Mouse (Mus musculus) heart, embryonic 16.5 days (tissue): ENCODE results near the gene Mov10l1. TPM values are rescaled to one million over a fixed set of nuclear protein-coding genes. Genes with fewer than 3 reads are reported as not detected.

Source experiments
- ATAC-seq: fragments of 200-750 bp; cut with Nextera tagmentation; replicated peaks from 2 replicates; pipeline ENCODE4 v1.8.0; 2017; ENCODE audit warnings: moderate number of reproducible peaks; ENCODE audit not compliant: insufficient read depth, low FRiP score; ENCODE audit errors: extremely low read depth
- H3K27ac ChIP-seq: fragments of 300-500 bp; sonication (generic); 2 replicates; pipeline ENCODE4 v1.5.1; 2014; ENCODE audit warnings: mild to moderate bottlenecking, low read length, control low read depth, moderate library complexity
- H3K27me3 ChIP-seq: fragments of 300-500 bp; sonication (generic); 2 replicates; pipeline ENCODE4 v1.6.1; 2014; ENCODE audit warnings: low read length, mixed read lengths; ENCODE audit not compliant: control insufficient read depth, insufficient read depth
- H3K36me3 ChIP-seq: fragments of 300-500 bp; sonication (generic); 2 replicates; pipeline ENCODE4 v1.6.1; 2014; ENCODE audit not compliant: control insufficient read depth, insufficient read depth
- H3K4me1 ChIP-seq: fragments of 300-500 bp; sonication (generic); 2 replicates; pipeline ENCODE4 v1.6.1; 2014; ENCODE audit warnings: low read length, mixed read lengths; ENCODE audit not compliant: control insufficient read depth, insufficient read depth
- H3K4me2 ChIP-seq: fragments of 300-500 bp; sonication (generic); 2 replicates; pipeline ENCODE4 v1.6.1; 2014; ENCODE audit warnings: low read depth, mild to moderate bottlenecking, control low read depth, low read length
- H3K4me3 ChIP-seq: fragments of 300-500 bp; sonication (generic); 2 replicates; pipeline ENCODE4 v1.5.1; 2014; ENCODE audit warnings: mild to moderate bottlenecking, control low read depth, low read length
- H3K9ac ChIP-seq: fragments of 300-500 bp; sonication (generic); 2 replicates; pipeline ENCODE4 v1.6.1; 2014; ENCODE audit warnings: low read length, control low read depth
- H3K9me3 ChIP-seq: fragments of 300-500 bp; sonication (generic); replicated peaks from 2 replicates; pipeline ENCODE4 v1.6.1; 2016; ENCODE audit warnings: low read length; ENCODE audit not compliant: control insufficient read depth
- WGBS: fragments of 180-500 bp; shearing (Covaris S2); extraction: QIAGEN DNeasy Blood & Tissue Kit; methylation state at CpG from one replicate; pipeline ENCODE4 v1.1.7; 2014; 5-methylcytosine and 5-hydroxymethylcytosine counted together
- polyA plus RNA-seq: library from polyadenylated mRNA; unstranded; fragments of >200 nt; fragmentation: Nextera tagmentation; extraction: Ambion mirVana; gene quantifications from 2 replicates; pipeline ENCODE4 v1.2.1, GENCODE M21; 2015

The Mov10l1 gene
- polyA plus RNA-seq, 1 experiment from 2014 or later: 77.6 TPM

DNA sequence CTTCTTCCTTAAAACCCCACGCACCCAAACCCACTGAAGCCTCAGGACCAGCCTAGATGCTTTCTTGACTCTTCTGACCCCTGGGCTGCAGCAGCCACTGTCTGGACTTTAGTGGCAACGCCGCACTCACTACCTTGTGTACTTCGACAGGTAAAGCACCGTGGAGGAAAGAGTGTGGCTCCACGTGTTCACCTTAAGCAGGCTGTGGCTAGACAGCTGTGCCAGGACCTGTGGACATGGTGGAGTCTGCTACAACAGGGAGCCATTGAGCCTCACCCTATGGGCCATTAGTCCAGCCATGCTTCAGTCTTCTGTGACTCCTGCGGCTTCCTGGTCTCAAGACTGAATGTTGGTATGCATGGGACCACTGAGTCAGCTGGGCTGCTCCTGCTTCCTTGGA, 72.0 kb downstream of the Mov10l1 start:
- Histone ChIP-seq H3K27me3 (peaks cover 12% of the 10 kb centered on the region), H3K27ac (no peak overlapping the region), H3K36me3 (peaks cover 5% of the 10 kb centered on the region; the same call in 1 of the 2 replicates), H3K9ac (no peak overlapping the region), H3K4me3 (no peak overlapping the region), H3K9me3 (no peaks in the 10 kb centered on the region), H3K4me2 (no peak overlapping the region), H3K4me1 (0 out of 2 replicates have a peak, but pooled peaks cover 7% of the 10 kb centered on the region)
- no peak for ATAC-seq
- 90% methylated on average over 7 of the region's 7 CpGs for WGBS

DNA sequence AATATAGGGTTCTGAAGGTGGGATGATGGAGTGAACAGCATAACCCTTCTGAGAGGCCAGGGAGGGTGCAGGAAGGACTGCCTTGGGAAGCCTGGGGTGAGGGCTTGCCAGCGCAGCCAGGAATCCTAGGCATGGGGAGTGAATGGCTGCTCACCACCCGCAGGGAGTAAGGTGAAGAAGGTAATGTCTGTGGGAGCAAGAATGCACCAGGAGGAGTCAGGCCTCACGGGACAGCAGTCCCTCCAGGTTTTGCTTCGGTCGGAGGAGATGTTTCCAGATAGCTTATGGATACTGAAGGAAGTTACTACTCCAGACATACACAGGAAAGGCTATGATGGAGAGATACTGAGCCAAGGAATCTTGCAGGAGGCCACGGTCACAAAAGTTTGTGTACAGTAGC, 76.0 kb downstream of the Mov10l1 start:
- Histone ChIP-seq H3K4me1 (0 out of 2 replicates have a peak, but pooled peaks cover 7% of the 10 kb centered on the region), H3K4me3 (peak overlapping the region; percentile 68; the same call in 1 of the 2 replicates), H3K4me2 (peak overlapping the region; percentile 87), H3K9ac (peak overlapping the region; percentile 78; the same call in 1 of the 2 replicates), H3K27me3 (peaks cover 26% of the 10 kb centered on the region), H3K27ac (no peak overlapping the region), H3K9me3 (no peaks in the 10 kb centered on the region), H3K36me3 (0 out of 2 replicates have a peak, but pooled peaks cover 2% of the 10 kb centered on the region)
- 26% methylated on average over 6 of the region's 6 CpGs for WGBS
- no peak for ATAC-seq

GRCm38 (mm10) chr15:89059161-89059931, 76.6 kb downstream of the Mov10l1 start, which contains the start of gene Panx2:
Gene Panx2 (plus strand): TSS chr15:89059734.
- 0 out of 2 replicates have a peak, but pooled peaks have one; percentile 30 for ATAC-seq
- peak within 1 kb of the TSS; percentile 78 for H3K9ac ChIP-seq
- WGBS: under 1% methylated on average over 36 of the region's 57 CpGs

DNA sequence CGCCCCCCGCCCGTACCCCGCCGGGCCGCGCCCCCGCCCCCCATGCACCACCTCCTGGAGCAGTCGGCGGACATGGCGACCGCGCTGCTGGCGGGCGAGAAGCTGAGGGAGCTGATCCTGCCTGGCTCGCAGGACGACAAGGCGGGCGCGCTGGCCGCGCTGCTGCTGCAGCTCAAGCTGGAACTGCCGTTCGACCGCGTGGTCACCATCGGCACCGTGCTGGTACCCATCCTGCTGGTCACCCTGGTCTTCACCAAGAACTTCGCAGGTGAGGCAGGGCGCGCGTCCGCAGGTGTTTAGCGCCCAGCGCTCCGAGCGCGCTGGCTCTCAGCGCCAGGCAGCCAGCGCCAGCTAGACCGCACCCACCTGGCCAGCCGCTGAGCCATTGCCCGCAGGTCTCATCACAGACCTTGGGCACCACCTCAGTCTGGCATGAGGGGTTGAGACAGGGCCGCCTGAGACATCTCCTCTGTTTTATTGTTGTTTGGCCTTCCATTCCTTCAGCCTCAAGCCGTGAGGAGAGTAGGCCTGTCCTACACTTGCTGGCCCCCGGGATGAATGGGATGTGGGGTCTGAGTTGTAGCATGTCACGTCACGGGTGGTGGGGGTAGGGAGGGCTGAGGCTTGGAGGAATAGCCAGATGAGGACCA, 77.4 kb downstream of the Mov10l1 start:
- no peak for ATAC-seq
- H3K9me3 ChIP-seq: no peaks in the 10 kb centered on the region
- H3K36me3 ChIP-seq: 0 out of 2 replicates have a peak, but pooled peaks cover under 1% of the 10 kb centered on the region
- H3K9ac ChIP-seq: peak overlapping the region; percentile 78
- no peak overlapping the region; the same call in 1 of the 2 replicates for H3K27ac ChIP-seq
- 4% methylated on average over 47 of the region's 48 CpGs for WGBS
- H3K4me3 ChIP-seq: peak overlapping the region; percentile 68
- H3K27me3 ChIP-seq: peaks cover 26% of the 10 kb centered on the region
- 0 out of 2 replicates have a peak, but pooled peaks cover 7% of the 10 kb centered on the region for H3K4me1 ChIP-seq
- peak overlapping the region; percentile 87 for H3K4me2 ChIP-seq

More at GRCm38 (mm10) chr15:89059161-89059931, 76.6 kb downstream of the Mov10l1 start, which contains the start of gene Panx2:
- Histone ChIP-seq H3K27me3 (peaks cover 26% of the 10 kb centered on the region), H3K36me3 (0 out of 2 replicates have a peak, but pooled peaks cover 2% of the 10 kb centered on the region), H3K4me3 (peak within 1 kb of the TSS; percentile 68), H3K4me2 (peak within 1 kb of the TSS; percentile 87), H3K27ac (no peak within 1 kb of the TSS; the same call in 1 of the 2 replicates), H3K4me1 (0 out of 2 replicates have a peak, but pooled peaks cover 7% of the 10 kb centered on the region), H3K9me3 (no peaks in the 10 kb centered on the region)

- H3K9ac ChIP-seq: no peak overlapping the region
- H3K4me1 ChIP-seq: 0 out of 2 replicates have a peak, but pooled peaks cover 7% of the 10 kb centered on the region
- peak overlapping the region; percentile 87; the same call in 1 of the 2 replicates for H3K4me2 ChIP-seq
- H3K27ac ChIP-seq: no peak overlapping the region
- H3K27me3 ChIP-seq: peaks cover 26% of the 10 kb centered on the region
- WGBS: 87% methylated on average over 12 of the region's 12 CpGs
- no peaks in the 10 kb centered on the region for H3K9me3 ChIP-seq
- ATAC-seq: no peak
- no peak overlapping the region for H3K4me3 ChIP-seq
- H3K36me3 ChIP-seq: no peaks in the 10 kb centered on the region
Observed at GRCm38 (mm10) chr15:89060811-89061460, 78.2 kb downstream of the Mov10l1 start.

DNA sequence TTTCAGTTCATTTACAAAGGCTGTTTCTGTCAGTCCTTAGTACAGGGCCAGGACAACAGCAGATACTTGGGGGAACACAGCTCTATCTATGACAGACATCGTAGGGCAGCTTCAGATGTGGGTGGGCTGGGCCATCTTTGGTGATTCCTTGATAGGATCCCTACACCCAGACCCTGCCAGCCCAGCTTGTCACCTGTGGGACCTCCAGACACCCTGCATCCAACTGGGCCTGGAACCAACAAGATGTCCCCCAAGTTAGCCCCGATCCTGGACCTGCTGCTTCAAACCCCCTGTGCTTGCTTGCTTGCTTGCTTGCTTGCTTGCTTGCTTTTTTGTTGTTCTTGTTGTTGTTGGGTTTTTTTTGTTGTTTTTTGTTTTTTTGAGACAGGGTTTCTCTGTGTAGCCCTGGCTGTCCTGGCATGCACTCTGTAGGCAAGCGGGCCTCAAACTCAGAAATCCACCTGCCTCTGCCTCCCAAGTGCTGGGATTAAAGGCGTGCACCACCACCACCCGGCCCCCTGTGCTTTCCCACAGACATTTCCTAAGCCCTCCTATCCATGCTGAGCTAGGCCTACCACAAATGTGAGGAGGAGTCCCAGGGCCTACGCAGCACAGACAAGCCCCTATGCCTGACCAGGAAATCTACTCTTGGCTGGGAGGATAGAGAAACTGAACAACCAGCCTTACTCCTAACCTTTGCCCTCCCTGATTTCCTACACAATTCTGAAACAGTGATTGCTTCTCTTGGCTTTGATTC, 79.2 kb downstream of the Mov10l1 start:
- 86% methylated on average over 6 of the region's 6 CpGs for WGBS
- no peaks in the 10 kb centered on the region for H3K9me3 ChIP-seq
- H3K27ac ChIP-seq: no peak overlapping the region
- no peak overlapping the region for H3K9ac ChIP-seq
- ATAC-seq: no peak
- H3K27me3 ChIP-seq: peaks cover 35% of the 10 kb centered on the region
- no peaks in the 10 kb centered on the region for H3K36me3 ChIP-seq
- H3K4me2 ChIP-seq: no peak overlapping the region
- no peak overlapping the region for H3K4me3 ChIP-seq
- 0 out of 2 replicates have a peak, but pooled peaks cover 7% of the 10 kb centered on the region for H3K4me1 ChIP-seq

DNA sequence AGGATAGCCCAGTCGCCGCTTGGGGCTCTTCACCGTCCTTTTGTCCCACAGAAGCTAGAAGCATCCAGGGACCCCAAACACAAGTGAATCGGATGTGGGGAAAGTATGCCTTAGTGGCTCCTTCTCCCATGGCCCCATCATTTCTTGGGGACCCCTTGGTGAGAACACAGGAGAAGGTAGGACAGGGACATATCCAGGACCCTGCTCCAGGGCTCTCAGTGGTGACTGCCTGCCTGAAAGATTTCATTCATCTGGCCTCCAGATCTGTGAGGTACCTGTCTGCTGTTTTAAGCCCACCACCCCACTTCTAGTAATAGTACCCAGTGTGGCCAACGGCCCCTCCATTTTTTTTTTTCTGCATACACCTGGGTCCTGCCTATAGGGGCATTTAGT, 79.8 kb downstream of the Mov10l1 start:
- 82% methylated on average over 5 of the region's 5 CpGs for WGBS
- ATAC-seq: no peak
- Histone ChIP-seq H3K4me1 (0 out of 2 replicates have a peak, but pooled peaks cover 7% of the 10 kb centered on the region), H3K4me2 (no peak overlapping the region), H3K36me3 (no peaks in the 10 kb centered on the region), H3K27ac (no peak overlapping the region), H3K4me3 (no peak overlapping the region), H3K27me3 (peaks cover 39% of the 10 kb centered on the region), H3K9ac (no peak overlapping the region), H3K9me3 (no peaks in the 10 kb centered on the region)

- H3K4me3 ChIP-seq: no peak overlapping the region
- 73% methylated on average over 7 of the region's 7 CpGs for WGBS
- H3K9ac ChIP-seq: no peak overlapping the region
- H3K36me3 ChIP-seq: no peaks in the 10 kb centered on the region
- peaks cover 39% of the 10 kb centered on the region for H3K27me3 ChIP-seq
- H3K27ac ChIP-seq: no peak overlapping the region
- no peak overlapping the region for H3K4me2 ChIP-seq
- 0 out of 2 replicates have a peak, but pooled peaks cover 7% of the 10 kb centered on the region for H3K4me1 ChIP-seq
- H3K9me3 ChIP-seq: no peaks in the 10 kb centered on the region
- no peak for ATAC-seq
Observed at GRCm38 (mm10) chr15:89063001-89063400, 80.3 kb downstream of the Mov10l1 start.
